Mouse (Mus musculus): ENCODE data around the gene Sinhcaf. TPM values are rescaled to one million over a fixed set of nuclear protein-coding genes. Genes with fewer than 3 reads are reported as not detected.
"Not testable (repeated sequence)": the region's sequence is repeated elsewhere in the genome, so short reads cannot be mapped to it uniquely, and the experiment has no call there.

The Sinhcaf gene
- polyA plus RNA-seq, 1 experiment, result 7.8 TPM

DNA sequence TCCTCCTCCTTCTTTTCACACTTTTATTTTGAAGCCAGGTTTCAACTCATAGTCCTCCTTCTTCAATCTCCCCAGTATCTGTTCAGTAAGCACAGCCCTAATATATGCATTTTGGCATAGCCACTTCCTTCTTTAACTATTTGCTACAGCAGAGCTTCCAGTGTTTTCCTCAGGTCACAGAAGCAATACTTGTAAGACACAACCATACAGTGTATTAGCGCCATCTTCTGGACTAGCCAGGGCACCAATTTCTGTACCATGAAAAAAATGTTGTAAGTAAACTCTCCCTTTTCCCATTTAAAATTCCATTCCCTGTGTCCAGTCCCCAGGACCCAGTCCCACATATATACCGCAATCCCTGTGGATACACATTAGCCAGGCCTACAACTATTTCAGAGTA is 32.3 kb downstream of the Sinhcaf start:
- no peak for TF ChIP-seq POLR2A (IDR thresholded peaks at IDR 0.05; ENCODE audit: control insufficient read depth, extremely low read depth, insufficient read depth, low read length, poor library complexity)
- no peak for TF ChIP-seq CTCF (IDR thresholded peaks at IDR 0.05; ENCODE audit: borderline replicate concordance, control insufficient read depth, extremely low read depth, insufficient read depth, low read length, poor library complexity)
- no peaks in the 10 kb centered on the region for H3K27me3 ChIP-seq (ENCODE audit: control insufficient read depth, insufficient read depth, low read length)
- no peaks in the 10 kb centered on the region for H3K4me1 ChIP-seq (replicated peaks; ENCODE audit: control insufficient read depth, insufficient read depth, low read length)
- peak; percentile 51 for DNase-seq
- no peak overlapping the region for H3K27ac ChIP-seq (ENCODE audit: control insufficient read depth, insufficient read depth, low read length)
- H3K36me3 ChIP-seq (ENCODE audit: control insufficient read depth, insufficient read depth, low read length), result no peaks in the 10 kb centered on the region
- 14% methylated on average over 2 of the region's 2 CpGs for WGBS
- H3K4me3 ChIP-seq (ENCODE audit: control insufficient read depth, insufficient read depth, low read length), result no peak overlapping the region

DNA sequence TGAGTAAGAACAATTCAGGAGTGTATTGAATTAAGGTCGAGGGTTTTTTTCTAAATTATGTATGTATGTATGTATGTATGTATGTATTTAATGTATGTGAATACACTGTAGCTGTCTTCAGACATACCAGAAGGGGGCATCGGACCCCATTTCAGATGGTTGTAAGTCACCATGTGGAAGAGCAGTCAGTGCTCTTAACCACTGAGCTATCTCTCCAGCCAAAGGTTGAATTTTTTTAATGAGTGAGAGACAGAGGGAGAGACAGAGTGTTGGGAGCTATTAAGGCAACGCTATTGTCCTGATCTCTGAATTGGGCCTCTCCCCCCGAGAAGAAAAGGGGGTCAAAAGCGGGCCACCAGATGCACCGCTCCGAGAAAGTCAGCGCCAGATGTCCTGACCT is 34.4 kb downstream of the Sinhcaf start:
- H3K27me3 ChIP-seq (ENCODE audit: control insufficient read depth, insufficient read depth, low read length); H3K4me1 ChIP-seq (replicated peaks; ENCODE audit: control insufficient read depth, insufficient read depth, low read length); H3K4me3 ChIP-seq (ENCODE audit: control insufficient read depth, insufficient read depth, low read length); H3K36me3 ChIP-seq (ENCODE audit: control insufficient read depth, insufficient read depth, low read length); DNase-seq; H3K27ac ChIP-seq (ENCODE audit: control insufficient read depth, insufficient read depth, low read length): not testable (repeated sequence)
- WGBS, result 61% methylated on average over 8 of the region's 8 CpGs

GRCm38 (mm10) chr6:148906958-148907357 is 39.3 kb downstream of the Sinhcaf start:
- no peak overlapping the region for H3K27ac ChIP-seq (ENCODE audit: control insufficient read depth, insufficient read depth, low read length)
- DNase-seq, result no peak
- WGBS, result 96% methylated on average over 9 of the region's 9 CpGs
- H3K4me1 ChIP-seq (replicated peaks; ENCODE audit: control insufficient read depth, insufficient read depth, low read length), result no peaks in the 10 kb centered on the region
- no peaks in the 10 kb centered on the region for H3K27me3 ChIP-seq (ENCODE audit: control insufficient read depth, insufficient read depth, low read length)
- TF ChIP-seq CTCF (IDR thresholded peaks at IDR 0.05; ENCODE audit: borderline replicate concordance, control insufficient read depth, extremely low read depth, insufficient read depth, low read length, poor library complexity), result no peak
- TF ChIP-seq POLR2A (IDR thresholded peaks at IDR 0.05; ENCODE audit: control insufficient read depth, extremely low read depth, insufficient read depth, low read length, poor library complexity), result no peak
- no peaks in the 10 kb centered on the region for H3K36me3 ChIP-seq (ENCODE audit: control insufficient read depth, insufficient read depth, low read length)
- no peak overlapping the region for H3K4me3 ChIP-seq (ENCODE audit: control insufficient read depth, insufficient read depth, low read length)

DNA sequence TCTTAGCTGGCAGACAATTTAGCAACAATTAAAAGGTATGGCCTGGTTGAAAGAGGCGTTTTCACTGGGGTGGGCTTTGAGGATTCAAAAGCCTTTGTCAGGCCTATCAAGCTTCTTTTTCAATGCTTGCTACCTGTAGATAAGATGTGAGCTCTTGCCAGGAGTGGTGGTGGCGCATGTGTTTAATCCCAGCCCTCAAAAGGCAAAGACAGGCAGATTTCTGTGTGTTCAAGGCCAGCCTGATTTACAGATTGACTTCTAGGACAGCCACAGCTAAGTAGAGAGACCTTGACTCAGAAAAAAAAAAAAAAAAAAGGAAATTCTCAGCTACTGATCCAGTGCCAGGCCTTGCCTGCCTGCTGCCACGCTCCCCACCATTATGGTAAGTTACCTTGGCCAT is 43.5 kb downstream of the Sinhcaf start:
- TF ChIP-seq POLR2A (IDR thresholded peaks at IDR 0.05; ENCODE audit: control insufficient read depth, extremely low read depth, insufficient read depth, low read length, poor library complexity) (no peak), CTCF (IDR thresholded peaks at IDR 0.05; ENCODE audit: borderline replicate concordance, control insufficient read depth, extremely low read depth, insufficient read depth, low read length, poor library complexity) (no peak)
- DNase-seq, result no peak
- 92% methylated on average over 3 of the region's 3 CpGs for WGBS
- Histone ChIP-seq H3K27ac (ENCODE audit: control insufficient read depth, insufficient read depth, low read length) (no peak overlapping the region), H3K4me1 (replicated peaks; ENCODE audit: control insufficient read depth, insufficient read depth, low read length) (no peaks in the 10 kb centered on the region), H3K27me3 (ENCODE audit: control insufficient read depth, insufficient read depth, low read length) (no peaks in the 10 kb centered on the region), H3K36me3 (ENCODE audit: control insufficient read depth, insufficient read depth, low read length) (no peaks in the 10 kb centered on the region), H3K4me3 (ENCODE audit: control insufficient read depth, insufficient read depth, low read length) (no peak overlapping the region)

GRCm38 (mm10) chr6:148896507-148896851 is 49.8 kb downstream of the Sinhcaf start:
- no peak for TF ChIP-seq CTCF (IDR thresholded peaks at IDR 0.05; ENCODE audit: borderline replicate concordance, control insufficient read depth, extremely low read depth, insufficient read depth, low read length, poor library complexity)
- no peak for TF ChIP-seq POLR2A (IDR thresholded peaks at IDR 0.05; ENCODE audit: control insufficient read depth, extremely low read depth, insufficient read depth, low read length, poor library complexity)
- H3K36me3 ChIP-seq (ENCODE audit: control insufficient read depth, insufficient read depth, low read length), result no peaks in the 10 kb centered on the region
- peak overlapping the region; percentile 83 for H3K4me3 ChIP-seq (ENCODE audit: control insufficient read depth, insufficient read depth, low read length)
- peak overlapping the region; percentile 18 for H3K27ac ChIP-seq (ENCODE audit: control insufficient read depth, insufficient read depth, low read length)
- WGBS, result 69% methylated on average over 6 of the region's 6 CpGs
- no peaks in the 10 kb centered on the region for H3K27me3 ChIP-seq (ENCODE audit: control insufficient read depth, insufficient read depth, low read length)
- peaks cover 10% of the 10 kb centered on the region for H3K4me1 ChIP-seq (replicated peaks; ENCODE audit: control insufficient read depth, insufficient read depth, low read length)
- DNase-seq, result no peak

DNA sequence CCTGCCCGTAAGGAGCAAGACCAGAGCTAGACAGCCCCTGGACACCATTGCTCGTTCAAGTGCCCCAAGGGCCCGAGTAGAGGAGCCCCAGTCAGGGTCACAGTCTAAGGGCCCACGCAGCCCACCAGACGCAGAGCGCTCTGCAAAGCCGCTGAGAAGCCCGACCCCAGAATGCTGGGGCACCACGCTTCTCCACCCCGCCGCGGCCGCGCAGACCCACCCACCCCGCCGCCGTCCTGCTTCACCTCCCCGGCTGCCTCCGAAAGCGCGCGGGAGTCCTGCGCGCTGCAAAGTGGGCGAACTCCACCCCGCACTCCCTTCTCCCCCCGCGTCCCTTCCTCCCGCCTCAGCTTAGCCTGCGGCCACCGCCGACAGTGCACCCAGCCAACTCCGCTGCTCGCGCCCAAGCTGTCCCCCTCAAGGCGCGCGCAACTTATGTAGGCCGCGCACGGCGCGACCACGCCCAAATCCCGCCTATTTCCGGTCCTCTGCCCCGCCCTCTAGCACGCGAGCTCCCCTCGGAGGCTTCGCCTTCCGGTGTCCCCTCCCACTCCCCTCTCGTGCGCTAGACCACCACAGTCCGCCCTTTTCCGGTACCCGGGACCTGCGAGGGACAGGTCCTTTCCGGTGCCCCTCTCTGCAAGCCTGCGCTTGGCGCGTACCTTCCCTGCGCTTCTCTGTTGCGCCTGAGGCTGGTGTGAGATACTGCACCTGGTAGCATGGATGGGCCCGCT is 50.3 kb downstream of the Sinhcaf start, which contains the start of gene Caprin2:
TSS of gene Caprin2 (minus strand) at position 465 of the 734 bp plus-strand sequence.
- peak within 1 kb of the TSS; percentile 18 for H3K27ac ChIP-seq (ENCODE audit: control insufficient read depth, insufficient read depth, low read length)
- H3K27me3 ChIP-seq (ENCODE audit: control insufficient read depth, insufficient read depth, low read length), result no peaks in the 10 kb centered on the region
- peak; percentile 99 for DNase-seq

More for the DNA sequence above, 50.3 kb downstream of the Sinhcaf start, which contains the start of gene Caprin2:
- Histone ChIP-seq H3K4me3 (ENCODE audit: control insufficient read depth, insufficient read depth, low read length) (peak within 1 kb of the TSS; percentile 83), H3K4me1 (replicated peaks; ENCODE audit: control insufficient read depth, insufficient read depth, low read length) (peaks cover 10% of the 10 kb centered on the region), H3K36me3 (ENCODE audit: control insufficient read depth, insufficient read depth, low read length) (no peaks in the 10 kb centered on the region)
- TF ChIP-seq CTCF (IDR thresholded peaks at IDR 0.05; ENCODE audit: borderline replicate concordance, control insufficient read depth, extremely low read depth, insufficient read depth, low read length, poor library complexity), result peak; percentile 36; the same call in 1 of the 2 replicates
- peak; percentile 99 for TF ChIP-seq POLR2A (IDR thresholded peaks at IDR 0.05; ENCODE audit: control insufficient read depth, extremely low read depth, insufficient read depth, low read length, poor library complexity)
- WGBS, result under 1% methylated on average over 65 of the region's 65 CpGs

All from thymus, adult 2 months (tissue).